Mouse (Mus musculus): Measurements from ENCODE around the gene Dab2.

The Dab2 gene

GRCm38 (mm10) chr15:6299554-6299953 is at the start of gene Dab2:
Gene Dab2, plus strand, starts transcription at chr15:6299788.
- WGBS, result 70% methylated on average over 3 of the region's 3 CpGs

GRCm38 (mm10) chr15:6253471-6253870 is 46.1 kb upstream of the Dab2 start:
- WGBS, result 87% methylated on average over 2 of the region's 2 CpGs

GRCm38 (mm10) chr15:6254383-6254782 is 45.2 kb upstream of the Dab2 start:
- WGBS, result 98% methylated on average over 2 of the region's 2 CpGs

- WGBS, result 95% methylated on average over 2 of the region's 2 CpGs
These were observed 42.5 kb upstream of the Dab2 start for GRCm38 (mm10) chr15:6257049-6257448.

- 67% methylated on average over 3 of the region's 3 CpGs for WGBS
These were observed 39.4 kb upstream of the Dab2 start for GRCm38 (mm10) chr15:6259957-6260740.

GRCm38 (mm10) chr15:6260741-6261430 is 38.7 kb upstream of the Dab2 start:
- WGBS, result 52% methylated on average over 6 of the region's 6 CpGs

- 67% methylated on average over 3 of the region's 3 CpGs for WGBS
These were observed 32.3 kb upstream of the Dab2 start for GRCm38 (mm10) chr15:6267147-6267758.

GRCm38 (mm10) chr15:6278606-6279468 is 20.8 kb upstream of the Dab2 start:
- WGBS, result 61% methylated on average over 11 of the region's 11 CpGs

GRCm38 (mm10) chr15:6280021-6280451 is 19.6 kb upstream of the Dab2 start:
- WGBS, result 29% methylated on average over 4 of the region's 4 CpGs

- 77% methylated on average over 9 of the region's 9 CpGs for WGBS
These were observed 16.3 kb upstream of the Dab2 start for GRCm38 (mm10) chr15:6283249-6283648.

- WGBS, result 56% methylated on average over 2 of the region's 2 CpGs
These were observed 3.5 kb upstream of the Dab2 start for GRCm38 (mm10) chr15:6296071-6296470.

- WGBS, result 74% methylated on average over 3 of the region's 3 CpGs
These were observed 862 bp upstream of the Dab2 start for GRCm38 (mm10) chr15:6298726-6299125.

GRCm38 (mm10) chr15:6302219-6302618 is 2.6 kb downstream of the Dab2 start:
- 67% methylated on average over 4 of the region's 4 CpGs for WGBS

GRCm38 (mm10) chr15:6303822-6304221 is 4.2 kb downstream of the Dab2 start:
- 75% methylated on average over 2 of the region's 2 CpGs for WGBS

GRCm38 (mm10) chr15:6309633-6310032 is 10.0 kb downstream of the Dab2 start:
- WGBS, result 76% methylated on average over 3 of the region's 3 CpGs

GRCm38 (mm10) chr15:6310417-6310816 is 10.8 kb downstream of the Dab2 start:
- 58% methylated on average over 4 of the region's 4 CpGs for WGBS

- WGBS, result 100% methylated on average over 3 of the region's 3 CpGs
These were observed 12.8 kb downstream of the Dab2 start for GRCm38 (mm10) chr15:6312396-6312795.

GRCm38 (mm10) chr15:6319352-6319751 is 19.8 kb downstream of the Dab2 start:
- WGBS, result 97% methylated on average over 6 of the region's 6 CpGs

- 75% methylated on average over 5 of the region's 5 CpGs for WGBS
These were observed 20.9 kb downstream of the Dab2 start for GRCm38 (mm10) chr15:6320501-6320900.

GRCm38 (mm10) chr15:6321263-6321662 is 21.7 kb downstream of the Dab2 start:
- 86% methylated on average over 4 of the region's 4 CpGs for WGBS

GRCm38 (mm10) chr15:6322311-6322710 is 22.7 kb downstream of the Dab2 start:
- 75% methylated on average over 5 of the region's 5 CpGs for WGBS

- WGBS, result 57% methylated on average over 7 of the region's 7 CpGs
These were observed 24.0 kb downstream of the Dab2 start for GRCm38 (mm10) chr15:6323577-6323976.
